Mouse (Mus musculus) embryo, embryonic 9.5 days (tissue): ENCODE measurements around the gene Nxpe2.
A peak's percentile ranks its signal among the peaks of the same experiment; 100 is the strongest.
"Not testable (repeated sequence)": the region's sequence is repeated elsewhere in the genome, so short reads cannot be mapped to it uniquely, and the experiment has no call there.

Source experiments
- DNase-seq: peaks from one replicate; pipeline ENCODE4 v3.0.0-alpha.2; 2017; ENCODE audit errors: extremely low spot score

The Nxpe2 gene

GRCm38 (mm10) chr9:48353148-48353698, at the start of gene Nxpe2:
TSS of gene Nxpe2 (minus strand) at chr9:48353454.
- no peak for DNase-seq

- no peak for DNase-seq
Measured at GRCm38 (mm10) chr9:48389983-48390382, 36.7 kb upstream of the Nxpe2 start.

- DNase-seq, result no peak
Measured at GRCm38 (mm10) chr9:48388451-48388850, 35.2 kb upstream of the Nxpe2 start.

DNA sequence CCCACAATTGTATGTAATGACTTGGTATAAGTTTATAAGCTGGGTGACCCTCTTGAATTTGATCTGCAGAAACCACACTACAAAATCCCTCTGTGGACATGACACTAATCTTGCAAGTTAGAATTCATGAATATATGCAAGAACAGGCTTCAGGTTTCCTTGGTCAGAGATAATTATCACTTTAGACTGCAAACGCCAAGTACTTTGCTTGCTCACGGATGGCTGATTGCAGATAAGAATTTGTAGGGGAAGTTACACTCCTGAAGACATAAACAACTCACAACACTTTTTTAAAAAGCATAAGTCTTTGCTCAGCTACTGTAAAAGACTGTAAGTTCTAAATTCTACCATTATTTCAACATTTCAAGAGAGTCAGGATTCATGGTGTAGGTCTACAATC, 21.1 kb upstream of the Nxpe2 start:
- no peak for DNase-seq

- no peak for DNase-seq
Measured at GRCm38 (mm10) chr9:48373232-48373878, 20.1 kb upstream of the Nxpe2 start.

DNA sequence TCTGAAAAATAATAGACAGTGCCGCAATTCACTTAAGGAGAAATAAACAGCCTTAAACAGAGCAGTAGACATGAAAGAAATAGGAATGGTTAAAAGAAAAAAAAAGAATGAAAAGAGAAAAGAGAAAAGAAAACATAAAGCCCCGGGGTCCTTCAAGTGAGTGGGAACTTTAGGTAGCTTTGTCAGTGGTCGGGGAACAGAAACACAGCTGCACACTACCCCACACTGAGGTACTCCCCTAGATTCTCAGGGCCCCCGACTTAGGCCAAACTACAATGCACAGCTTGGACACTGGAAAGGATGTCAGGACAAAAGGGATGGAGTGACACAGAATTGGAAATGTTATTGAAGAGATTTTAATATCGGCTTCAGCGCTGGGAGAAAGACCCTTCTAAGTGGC, 9.5 kb upstream of the Nxpe2 start:
- DNase-seq, result no peak

DNA sequence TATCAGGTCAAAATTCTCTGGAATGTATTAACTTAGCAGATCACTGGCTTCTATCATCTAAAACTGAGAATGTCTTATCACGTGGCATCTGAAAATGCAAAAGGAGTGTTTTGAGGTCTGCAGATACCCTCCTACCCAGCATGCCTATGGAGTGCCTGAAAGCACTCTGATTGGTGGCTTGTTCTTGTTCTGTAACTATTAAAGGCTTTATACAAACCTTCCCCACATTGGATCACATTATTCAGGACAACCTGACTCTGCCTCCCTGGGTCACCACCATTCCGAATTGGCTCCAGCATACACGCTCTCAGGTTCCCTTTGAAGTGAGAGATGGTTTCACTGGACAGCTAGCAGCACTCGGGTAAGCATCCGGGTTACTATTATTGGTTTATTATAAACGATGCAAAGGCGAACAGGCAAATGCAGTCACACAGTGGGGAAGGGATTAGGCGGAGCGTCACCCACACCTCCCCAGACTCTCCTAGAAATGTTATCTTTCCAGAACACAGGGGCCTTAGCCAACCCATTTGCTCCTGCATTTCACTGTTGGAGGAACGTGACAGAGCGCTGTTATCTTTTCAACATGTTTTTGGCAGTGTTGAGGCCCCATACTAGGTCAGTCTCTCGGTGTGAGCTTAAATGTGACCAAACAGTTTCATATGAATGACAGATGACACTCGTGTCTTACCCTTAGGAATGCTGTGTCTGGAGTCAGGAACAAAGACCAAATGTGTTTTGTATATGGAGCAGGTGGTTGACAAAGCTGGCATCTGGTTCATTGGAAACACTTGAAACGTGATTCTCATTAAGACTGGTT, 8.8 kb upstream of the Nxpe2 start:
- no peak for DNase-seq

- no peak for DNase-seq
Measured at GRCm38 (mm10) chr9:48360826-48361225, 7.6 kb upstream of the Nxpe2 start.

DNA sequence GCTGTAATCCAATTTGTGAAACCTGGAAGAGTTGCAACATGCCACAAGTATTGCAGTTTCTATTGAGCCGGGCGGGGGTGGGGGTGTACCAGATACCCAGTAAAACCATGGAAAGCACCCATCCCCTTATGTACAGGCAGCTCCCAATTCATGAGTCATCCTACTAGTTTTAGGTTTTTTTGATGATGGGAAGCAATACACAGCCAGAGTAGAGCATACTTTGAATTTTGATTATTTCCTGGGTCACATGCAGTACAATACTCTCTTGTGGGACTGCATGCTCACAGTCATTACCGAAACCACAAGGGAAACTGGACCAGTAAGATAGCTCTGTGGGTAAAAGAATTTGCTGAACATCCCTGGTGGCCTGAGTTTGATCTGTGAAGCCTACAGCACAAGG, 3.8 kb upstream of the Nxpe2 start:
- no peak for DNase-seq

DNA sequence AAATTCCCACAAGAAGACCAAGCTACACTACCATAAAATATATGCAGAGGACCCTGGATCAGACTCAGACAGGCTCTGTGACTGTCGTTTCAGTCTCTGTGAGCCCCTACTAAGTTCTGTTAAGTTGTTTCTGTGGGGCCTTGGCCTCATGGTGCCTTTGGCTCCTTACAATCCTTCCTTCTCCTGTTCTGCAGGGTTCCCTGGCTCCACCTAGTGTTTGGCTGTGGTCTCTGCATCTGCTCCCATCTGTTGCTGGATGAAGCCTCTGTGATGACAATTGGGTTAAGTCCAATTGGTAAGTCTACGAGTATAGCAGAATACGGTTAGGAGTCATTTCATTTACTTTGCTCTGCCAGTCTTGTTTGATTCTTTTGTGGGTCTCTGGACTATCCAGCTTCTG, 1.5 kb upstream of the Nxpe2 start:
- DNase-seq, result peak; percentile 72

DNA sequence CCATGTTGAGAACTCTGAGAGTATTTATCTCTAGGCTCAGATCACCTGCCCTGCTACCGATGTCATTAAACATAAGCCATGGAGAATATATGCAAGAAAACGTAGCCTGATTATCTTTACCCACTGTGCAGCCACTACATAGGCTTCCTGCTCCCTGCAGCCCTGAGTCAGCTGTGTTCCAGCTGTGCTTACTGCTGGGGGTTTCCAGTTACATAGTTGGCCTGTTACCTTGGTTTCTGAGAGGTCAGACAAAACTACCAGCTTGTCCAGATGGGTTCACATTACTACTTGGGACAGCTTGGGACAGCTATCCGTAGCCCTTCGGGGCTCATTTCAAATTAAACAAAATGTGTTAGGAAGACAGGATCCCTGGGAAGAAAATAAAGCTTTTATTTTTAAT, 868 bp upstream of the Nxpe2 start:
- peak; percentile 21 for DNase-seq

DNA sequence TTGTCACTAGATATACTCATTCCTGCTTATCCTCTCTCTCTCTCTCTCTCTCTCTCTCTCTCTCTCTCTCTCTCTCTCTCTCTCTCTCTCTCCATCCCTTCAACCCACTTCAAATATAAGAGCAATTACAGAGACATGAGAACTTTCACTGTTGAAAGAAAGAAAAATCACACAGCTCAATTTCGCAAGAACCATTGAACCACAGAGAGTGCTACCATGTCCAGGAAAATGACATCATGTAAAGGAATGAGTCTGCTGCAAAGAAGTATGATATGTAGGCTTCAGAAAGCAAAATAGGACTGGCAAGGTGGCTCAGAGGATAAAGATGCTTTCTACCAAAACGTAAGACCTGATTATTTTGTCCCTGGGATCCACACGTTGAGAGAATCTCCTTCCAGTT, 7.4 kb downstream of the Nxpe2 start:
- DNase-seq, result no peak

GRCm38 (mm10) chr9:48345456-48345855, 7.8 kb downstream of the Nxpe2 start:
- no peak for DNase-seq

DNA sequence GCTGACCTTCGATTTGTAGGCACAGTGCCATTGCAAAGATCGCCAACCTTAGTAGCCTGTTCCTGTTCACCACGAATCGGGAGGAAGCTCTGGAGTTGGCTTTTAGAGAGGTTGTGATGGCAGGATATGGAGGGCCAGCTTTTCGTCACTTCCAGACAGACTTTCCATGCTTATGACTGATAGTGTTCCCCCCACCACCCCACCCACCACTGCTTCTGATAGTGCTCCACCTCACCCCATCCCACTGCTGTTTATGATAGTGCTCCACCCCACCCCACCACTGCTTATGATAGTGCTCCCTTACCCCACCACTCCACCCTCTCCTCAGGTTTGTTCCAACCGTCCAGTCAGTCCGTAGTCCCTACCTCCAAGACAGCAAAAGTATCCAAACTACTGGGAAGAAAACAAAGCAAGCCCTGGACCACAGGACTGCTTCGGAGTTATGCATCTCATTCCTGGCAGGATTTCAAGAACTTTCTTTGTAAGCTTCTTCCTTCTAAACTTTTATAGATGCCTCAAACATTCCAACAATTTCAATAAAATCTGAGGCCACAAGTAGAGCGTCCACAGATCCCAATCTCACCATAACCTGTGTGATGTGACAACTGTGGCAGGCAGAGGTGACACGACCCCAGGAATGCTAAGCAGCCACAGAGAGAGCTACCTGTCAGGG, 12.4 kb downstream of the Nxpe2 start:
- no peak for DNase-seq

GRCm38 (mm10) chr9:48339563-48339962, 13.7 kb downstream of the Nxpe2 start:
- DNase-seq, result no peak

DNA sequence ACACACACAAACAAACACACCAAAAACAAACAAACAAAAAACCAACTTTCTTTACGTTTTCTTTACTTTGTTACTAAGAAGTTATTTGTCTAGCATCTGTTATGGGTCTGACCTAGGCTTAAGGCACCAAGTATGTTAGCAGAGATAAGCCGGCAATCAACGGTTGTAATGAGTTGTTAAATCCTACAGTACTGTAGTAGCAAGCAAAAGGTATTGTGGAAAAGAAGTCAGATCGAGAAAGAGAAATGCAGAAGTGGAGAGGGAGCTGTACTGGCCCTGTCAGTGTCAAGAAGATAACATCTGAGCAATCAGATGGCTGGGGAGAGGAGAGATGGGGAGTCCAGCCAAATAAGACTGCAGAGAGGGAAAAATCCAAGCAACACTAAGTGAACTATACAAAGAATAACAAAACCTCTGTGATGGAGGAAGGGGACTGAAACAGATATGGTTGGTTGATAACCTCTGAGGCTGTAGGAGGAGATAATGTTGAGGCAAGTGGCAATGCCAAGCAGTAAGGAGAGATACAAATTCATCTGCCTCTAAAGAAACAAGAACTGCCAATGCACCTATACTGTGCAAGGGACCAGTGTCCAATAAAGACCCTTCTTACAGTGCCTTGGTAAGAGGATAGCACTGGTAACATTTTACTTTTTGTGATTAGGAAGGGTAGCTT, 14.3 kb downstream of the Nxpe2 start:
- DNase-seq, result no peak

- DNase-seq, result no peak
Measured at GRCm38 (mm10) chr9:48329597-48329996, 23.7 kb downstream of the Nxpe2 start.

GRCm38 (mm10) chr9:48326338-48326737, 26.9 kb downstream of the Nxpe2 start:
- no peak for DNase-seq

GRCm38 (mm10) chr9:48315825-48316224, 37.4 kb downstream of the Nxpe2 start:
- DNase-seq, result no peak

DNA sequence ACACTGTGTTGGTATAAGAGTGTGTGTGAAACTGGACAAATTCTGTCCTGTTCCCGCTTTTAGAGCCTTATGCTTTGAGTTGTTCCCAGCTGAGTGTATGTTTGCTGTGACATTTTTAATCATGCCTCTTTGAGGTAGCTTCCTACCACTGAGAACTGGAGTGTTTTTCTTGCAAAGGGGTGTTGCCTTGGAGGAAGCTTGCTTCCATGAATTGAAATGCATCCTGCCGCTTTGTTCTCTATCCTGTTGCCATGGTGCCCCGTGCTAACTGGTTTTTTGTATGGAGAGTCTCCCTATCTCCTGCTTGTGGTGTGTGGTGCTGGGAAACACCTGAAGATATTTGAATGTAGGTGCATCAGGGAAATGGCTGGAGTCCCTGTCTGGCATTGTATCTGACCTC, 39.1 kb downstream of the Nxpe2 start:
- DNase-seq, result peak; percentile 17

DNA sequence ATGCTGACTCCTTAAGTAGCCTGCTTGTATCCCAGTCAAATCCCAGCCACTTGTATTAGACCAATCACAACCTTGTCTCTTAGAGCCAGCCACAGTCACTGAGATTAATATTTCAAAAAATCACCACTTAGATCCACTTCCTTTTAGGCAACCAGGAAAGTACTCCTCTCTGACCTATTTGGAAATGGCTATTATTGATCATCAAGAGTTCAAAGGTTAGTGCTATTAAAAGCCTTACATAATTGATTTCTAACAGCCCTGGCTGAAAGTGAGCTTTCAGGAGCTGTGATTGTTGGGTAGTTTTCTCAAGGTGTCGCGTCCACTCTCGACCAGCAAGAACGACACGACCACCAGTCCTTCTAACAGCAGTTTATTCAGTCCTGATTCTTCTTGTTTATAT, 42.0 kb downstream of the Nxpe2 start:
- no peak for DNase-seq

GRCm38 (mm10) chr9:48303564-48303963, 49.7 kb downstream of the Nxpe2 start:
- not testable (repeated sequence) for DNase-seq
